Mouse (Mus musculus) myocyte (in vitro differentiated cells): ENCODE measurements around the gene Sh3pxd2a.

Experiments used
- E2F4 ChIP-seq: IDR thresholded peaks from one replicate; pipeline ENCODE4 v1.6.1; 2011; ENCODE audit warnings: mild to moderate bottlenecking, control low read depth, moderate library complexity; ENCODE audit not compliant: insufficient read depth
- MAX ChIP-seq: IDR thresholded peaks from one replicate; pipeline ENCODE4 v1.6.1; 2011; ENCODE audit warnings: low read depth, mild to moderate bottlenecking, control low read depth
- MYOG ChIP-seq, 3 experiments: IDR thresholded peaks; one replicate each; pipeline ENCODE4 v1.6.1; 2011; ENCODE audit warnings: control low read depth in 2 of 3, low read depth in 2 of 3, mild to moderate bottlenecking in 2 of 3; ENCODE audit not compliant: insufficient read length in 2 of 3, control insufficient read depth in 1 of 3, insufficient read depth in 1 of 3
- POLR2A ChIP-seq: IDR thresholded peaks from one replicate; pipeline ENCODE4 v1.6.1; 2011; ENCODE audit warnings: low read depth, mild to moderate bottlenecking, control low read depth, moderate library complexity; ENCODE audit not compliant: insufficient read length
- POLR2AphosphoS2 ChIP-seq: IDR thresholded peaks from one replicate; pipeline ENCODE4 v1.6.1; 2011; ENCODE audit warnings: low read depth, control low read depth; ENCODE audit not compliant: insufficient read length
- REST ChIP-seq: IDR thresholded peaks from one replicate; pipeline ENCODE4 v1.6.1; 2011; ENCODE audit warnings: mild to moderate bottlenecking, control low read depth, moderate library complexity; ENCODE audit not compliant: insufficient read depth, insufficient read length
- SRF ChIP-seq: IDR thresholded peaks from one replicate; pipeline ENCODE4 v1.6.1; 2011; ENCODE audit warnings: low read depth; ENCODE audit not compliant: control insufficient read depth, insufficient read length
- TCF12 ChIP-seq: IDR thresholded peaks from one replicate; pipeline ENCODE4 v1.6.1; 2011; ENCODE audit warnings: mild to moderate bottlenecking, control low read depth; ENCODE audit not compliant: poor library complexity, insufficient read depth, severe bottlenecking

DNA sequence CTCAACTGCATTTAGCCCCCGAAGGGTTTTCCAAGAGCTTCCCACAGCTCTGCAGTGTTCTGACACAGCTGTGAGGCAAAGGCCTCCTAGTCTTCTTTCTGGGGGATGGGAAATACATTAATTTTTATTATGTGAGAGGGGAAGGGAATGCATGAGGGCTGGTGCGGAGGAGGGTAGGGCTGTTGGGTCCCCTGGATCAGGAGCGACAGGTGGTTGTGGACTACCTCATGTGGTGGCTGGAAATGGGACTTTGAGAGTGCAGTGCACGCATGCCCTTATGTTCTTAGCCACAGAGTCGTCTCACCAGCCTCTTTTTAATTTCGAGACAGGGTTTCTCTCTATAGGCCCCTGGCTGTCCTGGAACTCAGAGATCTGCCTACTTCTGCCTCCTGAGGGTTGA lies 33.5 kb upstream of the Sh3pxd2a start:
- TF ChIP-seq E2F4 (no peak), POLR2A (no peak), TCF12 (no peak), REST (no peak), MYOG (IDR thresholded peaks at IDR 0.05; ENCODE audit: control insufficient read depth in 1 of 3, insufficient read depth in 1 of 3, insufficient read length in 2 of 3, low read depth in 2 of 3) (peak in 2 of 3 experiments; percentile 11 to 78), SRF (no peak), POLR2AphosphoS2 (no peak), MAX (no peak)
